Mouse (Mus musculus): ENCODE measurements at regions not wholly inside any gene's neighbourhood (a gene's known extent, or its start where the extent isn't known, plus 50 kb on each side); places are given as distances from the start of the nearest gene placed in this dataset.

DNA sequence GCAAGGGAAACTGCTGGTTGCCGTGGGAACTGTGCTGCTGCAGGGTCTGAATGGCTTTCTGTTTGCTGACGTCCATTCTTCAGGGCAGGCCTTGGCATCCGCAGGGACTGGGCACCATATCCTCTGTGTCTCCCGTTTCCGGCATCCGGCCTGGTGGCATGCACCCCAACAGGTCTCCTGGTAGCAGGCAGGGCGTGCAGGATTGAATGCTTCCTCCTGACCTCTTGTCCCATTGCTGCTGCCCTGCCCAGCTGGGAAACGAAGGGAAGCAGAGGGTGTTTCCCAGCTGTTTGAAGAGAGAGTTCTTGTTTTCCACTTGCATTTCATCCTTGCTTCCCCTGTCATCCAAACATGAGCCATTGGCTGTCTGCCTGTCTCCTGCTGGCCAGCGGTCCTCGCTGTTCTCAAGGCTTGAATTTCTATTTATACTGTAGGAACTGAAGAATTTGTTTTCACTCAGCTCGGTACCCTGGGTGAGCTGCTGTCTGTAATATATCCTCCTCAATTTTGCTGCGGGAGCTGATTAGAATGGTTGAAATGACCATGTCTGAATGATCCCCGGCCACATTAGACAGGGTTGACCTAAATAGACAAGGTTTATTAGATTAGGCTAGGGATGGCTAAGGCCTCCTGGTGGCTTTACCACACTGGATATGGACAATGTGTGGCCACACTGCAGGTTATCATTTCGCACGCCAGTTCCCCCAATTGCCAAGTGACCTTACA is 98.0 kb upstream of the Zfp648 start:
- 39% methylated on average over 15 of the region's 15 CpGs for WGBS

DNA sequence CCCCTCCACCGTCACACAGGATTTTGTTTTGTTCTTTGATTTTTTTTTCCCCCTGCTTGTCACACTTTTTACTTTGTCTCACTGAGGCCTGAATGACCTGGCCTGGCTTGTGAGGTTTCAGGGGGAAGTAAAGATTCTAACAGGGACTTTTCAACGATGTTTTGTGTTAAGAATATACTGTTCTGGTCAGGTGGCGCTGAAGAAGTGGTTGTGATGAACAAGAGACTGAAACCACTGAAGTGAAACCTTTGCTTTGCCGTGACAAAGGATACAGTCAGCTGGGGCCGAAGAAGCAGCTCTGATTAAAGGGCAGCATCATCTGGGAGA is 97.4 kb upstream of the Zfp648 start:
- Histone ChIP-seq H3K36me3 (replicated peaks; ENCODE audit: control insufficient read depth, insufficient read depth, low read length) (no peaks in the 10 kb centered on the region), H3K4me1 (ENCODE audit: control insufficient read depth, insufficient read depth) (peaks cover 17% of the 10 kb centered on the region), H3K4me2 (ENCODE audit: low read depth, low read length) (no peak overlapping the region), H3K9ac (replicated peaks; ENCODE audit: low read depth, low read length) (no peak overlapping the region), H3K27me3 (ENCODE audit: control insufficient read depth, insufficient read depth, low read length) (no peaks in the 10 kb centered on the region), H3K27ac (ENCODE audit: low read depth) (peak overlapping the region; percentile 74), H3K4me3 (ENCODE audit: low read depth, low read length) (no peak overlapping the region), H3K9me3 (replicated peaks; ENCODE audit: control insufficient read depth, low read length) (no peaks in the 10 kb centered on the region)
- ATAC-seq (ENCODE audit: insufficient read depth, low read depth) (no peak), DNase-seq (ENCODE audit: low spot score) (no peak)
- WGBS: 75% methylated on average over 5 of the region's 5 CpGs
- TF ChIP-seq EP300 (IDR thresholded peaks at IDR 0.05; ENCODE audit: low read depth) (no peak), CTCF (IDR thresholded peaks at IDR 0.05; ENCODE audit: low read depth) (no peak)

More for the DNA sequence above, 98.0 kb upstream of the Zfp648 start:
- no peaks in the 10 kb centered on the region for H3K36me3 ChIP-seq (replicated peaks; ENCODE audit: control insufficient read depth, insufficient read depth, low read length)
- peak overlapping the region; percentile 74 for H3K27ac ChIP-seq (ENCODE audit: low read depth)
- no peaks in the 10 kb centered on the region for H3K27me3 ChIP-seq (ENCODE audit: control insufficient read depth, insufficient read depth, low read length)
- no peaks in the 10 kb centered on the region for H3K9me3 ChIP-seq (replicated peaks; ENCODE audit: control insufficient read depth, low read length)
- H3K4me3 ChIP-seq (ENCODE audit: low read depth, low read length): no peak overlapping the region
- peaks cover 17% of the 10 kb centered on the region for H3K4me1 ChIP-seq (ENCODE audit: control insufficient read depth, insufficient read depth)
- H3K9ac ChIP-seq (replicated peaks; ENCODE audit: low read depth, low read length): no peak overlapping the region
- TF ChIP-seq EP300 (IDR thresholded peaks at IDR 0.05; ENCODE audit: low read depth) (no peak), CTCF (IDR thresholded peaks at IDR 0.05; ENCODE audit: low read depth) (no peak; the same call in 1 of the 2 replicates)
- ATAC-seq (ENCODE audit: insufficient read depth, low read depth) (peak; percentile 77), DNase-seq (ENCODE audit: low spot score) (peak; percentile 57)
- no peak overlapping the region for H3K4me2 ChIP-seq (ENCODE audit: low read depth, low read length)

DNA sequence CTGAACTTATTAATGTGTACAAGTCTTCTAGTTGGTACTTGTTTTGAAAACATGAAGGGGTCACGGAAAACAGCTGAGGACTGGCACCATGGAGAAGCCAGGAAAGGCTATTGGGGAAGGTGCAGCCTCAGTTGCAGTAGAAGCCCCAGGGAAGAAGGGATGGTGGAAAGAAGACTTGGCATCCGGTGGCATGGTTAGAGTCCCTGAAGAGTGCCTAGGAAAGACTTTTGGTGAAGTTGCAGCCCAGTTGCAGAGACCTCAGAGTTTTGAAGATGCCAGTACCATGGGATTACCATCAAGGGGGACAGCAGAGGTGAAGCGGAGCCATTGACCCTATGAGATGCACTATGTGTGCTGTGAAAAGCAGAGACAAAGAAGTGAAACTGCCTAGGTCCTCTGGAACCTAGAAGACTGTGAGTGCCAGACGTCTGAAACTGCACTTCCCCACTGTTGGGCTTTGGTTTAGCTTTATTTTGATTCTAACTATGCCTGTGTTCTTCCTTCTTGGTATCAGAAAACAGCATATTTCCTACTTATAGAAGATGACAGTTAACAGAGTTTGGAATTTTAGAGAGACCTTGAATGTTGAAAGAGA is 96.9 kb upstream of the Zfp648 start:
- no peak overlapping the region for H3K9ac ChIP-seq (replicated peaks; ENCODE audit: low read depth, low read length)
- 88% methylated on average over 4 of the region's 4 CpGs for WGBS
- TF ChIP-seq CTCF (IDR thresholded peaks at IDR 0.05; ENCODE audit: low read depth): no peak
- no peak for TF ChIP-seq EP300 (IDR thresholded peaks at IDR 0.05; ENCODE audit: low read depth)
- H3K36me3 ChIP-seq (replicated peaks; ENCODE audit: control insufficient read depth, insufficient read depth, low read length): no peaks in the 10 kb centered on the region
- H3K4me1 ChIP-seq (ENCODE audit: control insufficient read depth, insufficient read depth): peaks cover 17% of the 10 kb centered on the region
- no peak overlapping the region for H3K4me3 ChIP-seq (ENCODE audit: low read depth, low read length)
- H3K9me3 ChIP-seq (replicated peaks; ENCODE audit: control insufficient read depth, low read length): no peaks in the 10 kb centered on the region
- ATAC-seq (ENCODE audit: insufficient read depth, low read depth) (no peak), DNase-seq (ENCODE audit: low spot score) (no peak)
- H3K27ac ChIP-seq (ENCODE audit: low read depth): no peak overlapping the region
- H3K4me2 ChIP-seq (ENCODE audit: low read depth, low read length): no peak overlapping the region
- H3K27me3 ChIP-seq (ENCODE audit: control insufficient read depth, insufficient read depth, low read length): no peaks in the 10 kb centered on the region

GRCm38 (mm10) chr1:154104779-154105178 is 96.2 kb upstream of the Zfp648 start:
- H3K9me3 ChIP-seq (replicated peaks; ENCODE audit: control insufficient read depth, low read length): no peaks in the 10 kb centered on the region
- H3K27ac ChIP-seq (ENCODE audit: low read depth): no peak overlapping the region
- no peaks in the 10 kb centered on the region for H3K36me3 ChIP-seq (replicated peaks; ENCODE audit: control insufficient read depth, insufficient read depth, low read length)
- WGBS: 67% methylated on average over 1 of the region's 1 CpGs
- no peak overlapping the region for H3K4me2 ChIP-seq (ENCODE audit: low read depth, low read length)
- no peaks in the 10 kb centered on the region for H3K27me3 ChIP-seq (ENCODE audit: control insufficient read depth, insufficient read depth, low read length)
- no peak for DNase-seq (ENCODE audit: low spot score)
- peaks cover 17% of the 10 kb centered on the region for H3K4me1 ChIP-seq (ENCODE audit: control insufficient read depth, insufficient read depth)
- ATAC-seq (ENCODE audit: insufficient read depth, low read depth): no peak
- H3K9ac ChIP-seq (replicated peaks; ENCODE audit: low read depth, low read length): no peak overlapping the region
- no peak overlapping the region for H3K4me3 ChIP-seq (ENCODE audit: low read depth, low read length)
- TF ChIP-seq EP300 (IDR thresholded peaks at IDR 0.05; ENCODE audit: low read depth) (no peak), CTCF (IDR thresholded peaks at IDR 0.05; ENCODE audit: low read depth) (no peak)

GRCm38 (mm10) chr1:154112500-154112899 is 88.5 kb upstream of the Zfp648 start:
- Histone ChIP-seq H3K27me3 (ENCODE audit: control insufficient read depth, insufficient read depth, low read length) (no peaks in the 10 kb centered on the region), H3K9ac (replicated peaks; ENCODE audit: low read depth, low read length) (no peak overlapping the region), H3K4me1 (ENCODE audit: control insufficient read depth, insufficient read depth) (peaks cover 14% of the 10 kb centered on the region), H3K36me3 (replicated peaks; ENCODE audit: control insufficient read depth, insufficient read depth, low read length) (no peaks in the 10 kb centered on the region), H3K4me3 (ENCODE audit: low read depth, low read length) (no peak overlapping the region), H3K9me3 (replicated peaks; ENCODE audit: control insufficient read depth, low read length) (no peaks in the 10 kb centered on the region), H3K4me2 (ENCODE audit: low read depth, low read length) (no peak overlapping the region), H3K27ac (ENCODE audit: low read depth) (no peak overlapping the region)
- WGBS: 74% methylated on average over 3 of the region's 3 CpGs
- ATAC-seq (ENCODE audit: insufficient read depth, low read depth): no peak
- TF ChIP-seq EP300 (IDR thresholded peaks at IDR 0.05; ENCODE audit: low read depth) (no peak), CTCF (IDR thresholded peaks at IDR 0.05; ENCODE audit: low read depth) (no peak)
- no peak for DNase-seq (ENCODE audit: low spot score)

All from heart, postnatal 0 days (tissue).